Mouse (Mus musculus) liver, adult 2 months (tissue): Measurements from ENCODE around the gene Impdh2.

Source experiments
- CTCF ChIP-seq: fragments of 200-500 bp; IDR thresholded peaks from 2 replicates; pipeline ENCODE4 v1.5.1; 2011; ENCODE audit warnings: low read depth, low read length, control low read depth
- POLR2A ChIP-seq: fragments of 200-500 bp; IDR thresholded peaks from 2 replicates; pipeline ENCODE4 v1.6.1; 2011; ENCODE audit warnings: low read length, control low read depth; ENCODE audit not compliant: insufficient read depth; ENCODE audit errors: extremely low read depth

GRCm38 (mm10) chr9:108596998-108597764 lies 37.1 kb downstream of the Impdh2 start, which contains the start of gene P4htm:
- TF ChIP-seq CTCF (no peak), POLR2A (no peak)
